Mouse (Mus musculus) heart, embryonic 14.5 days (tissue): ENCODE data around the gene Ptprd. TPM values are rescaled to one million over a fixed set of nuclear protein-coding genes. Genes with fewer than 3 reads are reported as not detected.

ENCODE experiments used
- ATAC-seq: fragments of 200-750 bp; cut with Nextera tagmentation; 2 replicates; pipeline ENCODE4 v1.8.0; 2017; ENCODE audit warnings: low read depth, moderate TSS enrichment; ENCODE audit not compliant: insufficient number of reproducible peaks, insufficient read depth, low FRiP score
- H3K27ac ChIP-seq, 2 experiments: fragments of 200-500 bp in 1 of 2; fragments of 300-500 bp in 1 of 2; sonication (generic) in 1 of 2; replicated peaks in 1 of 2; 2 replicates each; pipeline ENCODE4 v1.5.1; 2012 to 2014; ENCODE audit warnings: low read depth in 2 of 2, low read length in 2 of 2, control low read depth in 1 of 2, mild to moderate bottlenecking in 1 of 2, mixed read lengths in 1 of 2; ENCODE audit not compliant: control insufficient read depth in 1 of 2, insufficient read depth in 1 of 2
- H3K27me3 ChIP-seq: fragments of 300-500 bp; sonication (generic); 2 replicates; pipeline ENCODE4 v1.6.1; 2014; ENCODE audit warnings: mild to moderate bottlenecking, low read length, control low read depth; ENCODE audit not compliant: control insufficient read depth, insufficient read depth
- H3K36me3 ChIP-seq: fragments of 300-500 bp; sonication (generic); 2 replicates; pipeline ENCODE4 v1.6.1; 2014; ENCODE audit warnings: mild to moderate bottlenecking, control low read depth, low read length, mixed read lengths; ENCODE audit not compliant: control insufficient read depth, insufficient read depth
- H3K4me1 ChIP-seq, 2 experiments: fragments of 200-500 bp in 1 of 2; fragments of 300-500 bp in 1 of 2; sonication (generic) in 1 of 2; 2 replicates each; pipeline ENCODE4 v1.6.1; 2012 to 2014; ENCODE audit warnings: low read length in 2 of 2, control low read depth in 1 of 2, mixed read lengths in 1 of 2; ENCODE audit not compliant: control insufficient read depth in 2 of 2, insufficient read depth in 2 of 2
- H3K4me2 ChIP-seq: fragments of 300-500 bp; sonication (generic); 2 replicates; pipeline ENCODE4 v1.6.1; 2014; ENCODE audit warnings: mild to moderate bottlenecking, low read length
- H3K4me3 ChIP-seq, 2 experiments: fragments of 200-500 bp in 1 of 2; fragments of 300-500 bp in 1 of 2; sonication (generic) in 1 of 2; 2 replicates each; pipeline ENCODE4 v1.5.1; 2012 to 2014; ENCODE audit warnings: low read length in 2 of 2, mild to moderate bottlenecking in 2 of 2, control low read depth in 1 of 2, low read depth in 1 of 2, moderate library complexity in 1 of 2; ENCODE audit not compliant: control insufficient read depth in 1 of 2, insufficient read depth in 1 of 2
- H3K9ac ChIP-seq: fragments of 300-500 bp; sonication (generic); 2 replicates; pipeline ENCODE4 v1.6.1; 2014; ENCODE audit warnings: mild to moderate bottlenecking, low read length
- H3K9me3 ChIP-seq: fragments of 300-500 bp; sonication (generic); 2 replicates; pipeline ENCODE4 v1.6.1; 2016; ENCODE audit warnings: low read length, control low read depth; ENCODE audit not compliant: control insufficient read depth
- WGBS: fragments of 180-500 bp; shearing (Covaris S2); extraction: QIAGEN DNeasy Blood & Tissue Kit; methylation state at CpG from one replicate; pipeline ENCODE4 v1.1.7; 2014; 5-methylcytosine and 5-hydroxymethylcytosine counted together
- polyA plus RNA-seq: library from polyadenylated mRNA; unstranded; fragments of >200 nt; fragmentation: Nextera tagmentation; extraction: Ambion mirVana; gene quantifications from 2 replicates; pipeline ENCODE4 v1.2.1, GENCODE M21; 2014

Ptprd gene
- polyA plus RNA-seq, 1 experiment from 2014 or later = 21.8 TPM

- H3K27me3 ChIP-seq = no peaks in the 10 kb centered on the region
- H3K9ac ChIP-seq = no peak overlapping the region
- H3K4me2 ChIP-seq = no peak overlapping the region
- no peak overlapping the region for H3K4me3 ChIP-seq
- ATAC-seq = no peak
- H3K27ac ChIP-seq = no peak overlapping the region
- no peaks in the 10 kb centered on the region for H3K36me3 ChIP-seq
- H3K4me1 ChIP-seq = peaks cover 0 to 17% of the 10 kb centered on the region in 2 experiments; a peak in 2 of 4 replicates
- WGBS = 92% methylated on average over 3 of the region's 3 CpGs
- H3K9me3 ChIP-seq = no peaks in the 10 kb centered on the region
These were observed 2017.0 kb downstream of the Ptprd start for GRCm38 (mm10) chr4:76194762-76195161.

DNA sequence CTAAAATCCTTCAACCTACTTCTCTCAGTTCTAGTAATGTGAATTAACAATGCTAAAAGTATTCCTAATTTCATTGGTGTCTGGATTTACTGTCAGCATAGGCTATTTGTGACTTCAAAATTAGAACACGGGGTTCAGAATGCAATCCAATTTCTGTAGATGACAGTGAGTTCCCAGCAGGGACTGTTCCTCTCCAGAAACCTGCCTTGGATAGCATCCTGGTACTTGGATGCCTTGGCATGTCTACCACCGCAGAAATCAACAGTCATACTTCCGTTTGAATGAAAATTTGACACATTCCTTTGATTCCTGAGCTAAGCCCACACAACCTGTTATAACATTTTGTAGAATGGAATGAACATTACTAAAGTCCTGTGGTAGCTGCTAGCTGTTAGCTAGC lies 2018.3 kb downstream of the Ptprd start:
- Histone ChIP-seq H3K4me1 (peaks cover 0 to 11% of the 10 kb centered on the region in 2 experiments; a peak in 2 of 4 replicates), H3K27ac (no peak overlapping the region), H3K4me3 (no peak overlapping the region), H3K9me3 (no peaks in the 10 kb centered on the region), H3K4me2 (no peak overlapping the region), H3K9ac (no peak overlapping the region), H3K27me3 (no peaks in the 10 kb centered on the region), H3K36me3 (no peaks in the 10 kb centered on the region)
- 76% methylated on average over 3 of the region's 3 CpGs for WGBS
- no peak for ATAC-seq

DNA sequence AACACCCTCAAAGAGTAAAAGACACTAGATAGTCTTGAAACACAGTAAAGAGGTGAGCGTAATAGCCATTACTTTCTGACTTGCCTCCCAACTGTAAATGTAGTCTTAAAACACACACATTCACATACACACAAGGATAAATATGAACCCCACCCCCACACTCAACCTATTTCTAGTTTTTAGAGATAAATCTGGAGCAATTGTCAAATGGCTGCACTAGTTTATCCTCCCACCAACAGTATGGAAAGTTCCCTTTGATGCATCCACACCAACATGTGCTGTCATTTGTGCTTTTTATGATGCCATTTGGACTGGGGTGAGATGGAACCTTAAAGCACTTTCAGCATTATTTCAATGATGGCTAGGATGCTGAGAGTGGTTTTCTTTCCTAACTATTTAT lies 2019.7 kb downstream of the Ptprd start:
- H3K4me3 ChIP-seq = no peak overlapping the region
- whole genome bisulfite sequencing = 84% methylated on average over 1 of the region's 1 CpGs
- no peak overlapping the region for H3K9ac ChIP-seq
- no peak for ATAC-seq
- no peaks in the 10 kb centered on the region for H3K36me3 ChIP-seq
- H3K27ac ChIP-seq = no peak overlapping the region
- H3K4me1 ChIP-seq = peaks cover 0 to 6% of the 10 kb centered on the region in 2 experiments; a peak in 2 of 4 replicates
- no peaks in the 10 kb centered on the region for H3K9me3 ChIP-seq
- no peak overlapping the region for H3K4me2 ChIP-seq
- H3K27me3 ChIP-seq = no peaks in the 10 kb centered on the region

GRCm38 (mm10) chr4:76190788-76191187 lies 2021.0 kb downstream of the Ptprd start:
- Histone ChIP-seq H3K9me3 (no peaks in the 10 kb centered on the region), H3K4me2 (no peak overlapping the region), H3K4me3 (no peak overlapping the region), H3K4me1 (no peaks in the 10 kb centered on the region), H3K36me3 (no peaks in the 10 kb centered on the region), H3K27me3 (no peaks in the 10 kb centered on the region), H3K27ac (no peak overlapping the region), H3K9ac (no peak overlapping the region)
- 50% methylated on average over 1 of the region's 1 CpGs for WGBS
- no peak for ATAC-seq

GRCm38 (mm10) chr4:76183095-76183494 lies 2028.7 kb downstream of the Ptprd start:
- H3K9me3 ChIP-seq = no peaks in the 10 kb centered on the region
- ATAC-seq = no peak
- H3K4me1 ChIP-seq = no peaks in the 10 kb centered on the region; a peak in 1 of 4 replicates
- H3K27ac ChIP-seq = no peak overlapping the region
- H3K9ac ChIP-seq = no peak overlapping the region
- 92% methylated on average over 3 of the region's 3 CpGs for WGBS
- no peaks in the 10 kb centered on the region for H3K36me3 ChIP-seq
- no peak overlapping the region for H3K4me2 ChIP-seq
- H3K4me3 ChIP-seq = no peak overlapping the region
- no peaks in the 10 kb centered on the region for H3K27me3 ChIP-seq

GRCm38 (mm10) chr4:76179497-76179896 lies 2032.3 kb downstream of the Ptprd start:
- 66% methylated on average over 8 of the region's 8 CpGs for WGBS
- H3K9ac ChIP-seq = no peak overlapping the region
- H3K36me3 ChIP-seq = no peaks in the 10 kb centered on the region

GRCm38 (mm10) chr4:76175086-76175485 lies 2036.7 kb downstream of the Ptprd start:
- no peak overlapping the region for H3K9ac ChIP-seq
- no peaks in the 10 kb centered on the region for H3K36me3 ChIP-seq
- 91% methylated on average over 1 of the region's 1 CpGs for WGBS
- H3K27me3 ChIP-seq = no peaks in the 10 kb centered on the region
- H3K4me1 ChIP-seq = no peaks in the 10 kb centered on the region
- no peak for ATAC-seq
- no peak overlapping the region for H3K4me3 ChIP-seq
- no peak overlapping the region for H3K27ac ChIP-seq
- H3K9me3 ChIP-seq = no peaks in the 10 kb centered on the region
- no peak overlapping the region for H3K4me2 ChIP-seq

More at GRCm38 (mm10) chr4:76179497-76179896, 2032.3 kb downstream of the Ptprd start:
- H3K9me3 ChIP-seq = no peaks in the 10 kb centered on the region
- no peak overlapping the region for H3K4me2 ChIP-seq
- H3K27me3 ChIP-seq = no peaks in the 10 kb centered on the region
- H3K4me1 ChIP-seq = no peaks in the 10 kb centered on the region; a peak in 1 of 4 replicates
- no peak for ATAC-seq
- no peak overlapping the region for H3K4me3 ChIP-seq
- H3K27ac ChIP-seq = no peak overlapping the region

DNA sequence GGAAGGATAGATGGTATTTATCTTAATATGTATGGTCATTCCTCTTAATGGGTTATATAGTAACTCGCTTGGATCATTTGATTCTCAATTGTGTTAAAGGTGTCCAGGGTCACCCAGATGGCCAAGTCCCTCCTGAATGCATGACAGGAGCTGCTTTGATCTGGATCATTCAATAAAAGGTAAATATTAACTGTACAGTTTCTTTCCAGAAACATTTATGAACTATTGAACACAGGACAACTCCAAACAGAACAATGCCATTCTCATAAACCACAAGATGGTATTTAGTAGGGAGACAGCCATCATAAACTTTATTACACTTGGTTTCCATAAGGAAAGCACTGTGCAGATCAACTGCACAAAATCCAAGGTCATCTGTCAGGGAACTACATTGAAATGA lies 2056.0 kb downstream of the Ptprd start:
- Histone ChIP-seq H3K36me3 (no peaks in the 10 kb centered on the region), H3K4me1 (no peaks in the 10 kb centered on the region), H3K4me2 (no peak overlapping the region), H3K27ac (no peak overlapping the region), H3K4me3 (no peak overlapping the region), H3K9me3 (no peaks in the 10 kb centered on the region), H3K27me3 (no peaks in the 10 kb centered on the region), H3K9ac (no peak overlapping the region)
- no peak for ATAC-seq
- 84% methylated on average over 1 of the region's 1 CpGs for WGBS
